Mouse (Mus musculus): Measurements from ENCODE around the gene Fgf2. TPM values are rescaled to one million over a fixed set of nuclear protein-coding genes. Genes with fewer than 3 reads are reported as not detected.
A peak's percentile ranks its signal among the peaks of the same experiment; 100 is the strongest.

Fgf2 gene
- polyA plus RNA-seq, 1 experiment from 2014 or later: 4.1 TPM

DNA sequence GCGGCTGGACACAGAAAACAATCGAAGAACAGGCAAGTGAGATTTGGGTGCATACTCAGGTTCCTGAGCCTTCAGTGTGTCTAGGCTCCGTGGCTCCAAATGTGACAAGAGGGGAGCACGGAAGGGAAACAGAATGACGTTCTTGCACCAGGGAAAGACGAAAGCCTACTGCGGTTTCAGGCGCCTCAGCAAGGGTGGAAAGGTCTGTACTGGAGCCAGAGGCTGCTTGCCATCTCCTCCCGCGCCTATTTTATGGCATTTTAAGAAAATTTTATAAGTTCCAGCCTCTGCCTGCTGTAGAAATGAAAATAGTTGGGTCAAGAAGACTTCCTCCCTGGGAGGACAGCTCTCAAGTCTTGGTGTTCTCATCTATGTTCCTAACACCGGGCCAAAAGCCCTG lies 25.6 kb downstream of the Fgf2 start:
- no peak overlapping the region for H3K4me3 ChIP-seq (ENCODE audit: low read depth, low read length)
- H3K9ac ChIP-seq: no peak overlapping the region
- no peak overlapping the region for H3K4me2 ChIP-seq
- H3K27ac ChIP-seq (ENCODE audit: low read depth): no peak overlapping the region
- no peak for ATAC-seq (ENCODE audit: insufficient read depth)
- no peak for DNase-seq
- WGBS: 81% methylated on average over 11 of the region's 11 CpGs
- no peak for TF ChIP-seq CTCF (IDR thresholded peaks at IDR 0.05; ENCODE audit: low read depth)
- peaks cover 4% of the 10 kb centered on the region; the same call in 1 of the 2 replicates for H3K4me1 ChIP-seq (ENCODE audit: insufficient read depth)
- H3K27me3 ChIP-seq (ENCODE audit: insufficient read depth, low read length): no peaks in the 10 kb centered on the region
- no peaks in the 10 kb centered on the region for H3K36me3 ChIP-seq (ENCODE audit: insufficient read depth)
- H3K9me3 ChIP-seq (ENCODE audit: low read depth, low read length): no peaks in the 10 kb centered on the region

DNA sequence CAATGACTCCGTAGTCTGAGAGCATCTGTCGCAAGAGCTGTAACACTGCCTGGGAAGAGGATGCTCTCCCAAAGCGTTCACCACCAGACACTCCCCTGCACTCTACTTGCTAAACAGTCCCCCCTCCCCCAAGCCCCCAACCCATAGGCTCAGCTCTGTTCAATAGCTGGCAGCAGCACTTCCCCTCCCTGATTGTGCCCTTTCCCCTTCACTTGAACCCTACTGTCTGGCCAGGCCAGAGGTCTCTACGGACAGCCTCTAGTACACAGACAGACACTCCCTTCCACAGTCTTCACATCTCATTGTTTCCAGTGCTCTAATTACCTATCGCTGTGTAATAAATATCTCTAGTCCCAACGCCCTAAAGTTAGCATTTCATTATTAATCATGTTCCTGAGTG lies 29.8 kb downstream of the Fgf2 start:
- no peak overlapping the region for H3K4me3 ChIP-seq (ENCODE audit: low read depth, low read length)
- H3K9ac ChIP-seq: no peak overlapping the region
- H3K36me3 ChIP-seq (ENCODE audit: insufficient read depth): no peaks in the 10 kb centered on the region
- 53% methylated on average over 6 of the region's 6 CpGs for WGBS
- H3K4me2 ChIP-seq: no peak overlapping the region
- peak overlapping the region; percentile 47; the same call in 1 of the 2 replicates for H3K27ac ChIP-seq (ENCODE audit: low read depth)
- peaks cover 16% of the 10 kb centered on the region; the same call in 1 of the 2 replicates for H3K4me1 ChIP-seq (ENCODE audit: insufficient read depth)
- TF ChIP-seq CTCF (IDR thresholded peaks at IDR 0.05; ENCODE audit: low read depth): no peak
- DNase-seq (no peak), ATAC-seq (ENCODE audit: insufficient read depth) (peak; percentile 13; the same call in 1 of the 2 replicates)
- H3K9me3 ChIP-seq (ENCODE audit: low read depth, low read length): no peaks in the 10 kb centered on the region
- no peaks in the 10 kb centered on the region for H3K27me3 ChIP-seq (ENCODE audit: insufficient read depth, low read length)

DNA sequence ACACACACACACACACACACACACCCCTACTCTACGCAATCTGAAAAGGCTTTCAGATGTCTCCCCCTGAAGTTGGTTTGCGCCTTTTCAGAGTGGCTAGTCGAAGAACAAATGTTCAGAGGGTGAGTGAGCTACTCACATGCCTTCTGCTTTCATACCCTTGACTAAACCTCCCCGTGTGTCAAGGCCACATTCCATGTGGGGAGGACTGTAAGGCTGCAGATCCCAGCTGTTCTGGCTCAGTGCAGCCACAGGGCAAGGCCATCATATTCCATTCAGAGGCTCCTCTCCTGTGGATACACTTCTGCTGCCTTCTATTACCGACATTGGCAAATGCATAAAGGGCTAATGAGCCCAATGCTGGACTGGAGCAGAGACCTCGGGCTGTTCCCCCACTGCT lies 30.3 kb downstream of the Fgf2 start:
- H3K4me2 ChIP-seq: no peak overlapping the region
- H3K4me3 ChIP-seq (ENCODE audit: low read depth, low read length): no peak overlapping the region
- peaks cover 16% of the 10 kb centered on the region; the same call in 1 of the 2 replicates for H3K4me1 ChIP-seq (ENCODE audit: insufficient read depth)
- H3K9me3 ChIP-seq (ENCODE audit: low read depth, low read length): no peaks in the 10 kb centered on the region
- H3K36me3 ChIP-seq (ENCODE audit: insufficient read depth): no peaks in the 10 kb centered on the region
- DNase-seq (peak; percentile 83), ATAC-seq (ENCODE audit: insufficient read depth) (peak; percentile 91)
- no peak for TF ChIP-seq CTCF (IDR thresholded peaks at IDR 0.05; ENCODE audit: low read depth)
- no peak overlapping the region for H3K9ac ChIP-seq
- 34% methylated on average over 6 of the region's 6 CpGs for WGBS
- peak overlapping the region; percentile 47; the same call in 1 of the 2 replicates for H3K27ac ChIP-seq (ENCODE audit: low read depth)
- H3K27me3 ChIP-seq (ENCODE audit: insufficient read depth, low read length): no peaks in the 10 kb centered on the region

DNA sequence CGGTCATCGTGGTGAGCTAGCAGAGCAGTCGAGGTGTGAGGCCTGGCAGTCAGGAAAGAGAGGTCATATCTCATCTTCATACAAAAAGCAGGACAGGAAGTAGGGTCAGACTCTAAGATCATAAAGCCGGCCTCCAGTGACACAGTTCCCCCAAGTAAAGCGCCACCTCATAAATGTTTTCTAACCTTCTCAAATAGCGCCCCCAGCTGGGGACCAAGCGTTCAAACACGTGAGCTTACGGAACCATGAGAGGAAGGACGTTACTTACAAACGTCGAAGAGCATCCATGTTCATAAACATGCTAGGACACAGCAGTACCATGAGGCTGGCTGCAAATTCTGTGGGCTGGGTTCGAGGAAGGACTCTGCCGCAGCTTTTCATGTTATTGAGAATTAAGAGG lies 31.1 kb downstream of the Fgf2 start:
- no peak overlapping the region for H3K4me2 ChIP-seq
- peak; percentile 48 for DNase-seq
- H3K27ac ChIP-seq (ENCODE audit: low read depth): peak overlapping the region; percentile 47
- no peaks in the 10 kb centered on the region for H3K27me3 ChIP-seq (ENCODE audit: insufficient read depth, low read length)
- 70% methylated on average over 14 of the region's 14 CpGs for WGBS
- peaks cover 16% of the 10 kb centered on the region; the same call in 1 of the 2 replicates for H3K4me1 ChIP-seq (ENCODE audit: insufficient read depth)
- no peak for ATAC-seq (ENCODE audit: insufficient read depth)
- no peaks in the 10 kb centered on the region for H3K9me3 ChIP-seq (ENCODE audit: low read depth, low read length)
- H3K4me3 ChIP-seq (ENCODE audit: low read depth, low read length): no peak overlapping the region
- H3K9ac ChIP-seq: no peak overlapping the region
- TF ChIP-seq CTCF (IDR thresholded peaks at IDR 0.05; ENCODE audit: low read depth): peak; percentile 30; the same call in 1 of the 2 replicates
- H3K36me3 ChIP-seq (ENCODE audit: insufficient read depth): no peaks in the 10 kb centered on the region

DNA sequence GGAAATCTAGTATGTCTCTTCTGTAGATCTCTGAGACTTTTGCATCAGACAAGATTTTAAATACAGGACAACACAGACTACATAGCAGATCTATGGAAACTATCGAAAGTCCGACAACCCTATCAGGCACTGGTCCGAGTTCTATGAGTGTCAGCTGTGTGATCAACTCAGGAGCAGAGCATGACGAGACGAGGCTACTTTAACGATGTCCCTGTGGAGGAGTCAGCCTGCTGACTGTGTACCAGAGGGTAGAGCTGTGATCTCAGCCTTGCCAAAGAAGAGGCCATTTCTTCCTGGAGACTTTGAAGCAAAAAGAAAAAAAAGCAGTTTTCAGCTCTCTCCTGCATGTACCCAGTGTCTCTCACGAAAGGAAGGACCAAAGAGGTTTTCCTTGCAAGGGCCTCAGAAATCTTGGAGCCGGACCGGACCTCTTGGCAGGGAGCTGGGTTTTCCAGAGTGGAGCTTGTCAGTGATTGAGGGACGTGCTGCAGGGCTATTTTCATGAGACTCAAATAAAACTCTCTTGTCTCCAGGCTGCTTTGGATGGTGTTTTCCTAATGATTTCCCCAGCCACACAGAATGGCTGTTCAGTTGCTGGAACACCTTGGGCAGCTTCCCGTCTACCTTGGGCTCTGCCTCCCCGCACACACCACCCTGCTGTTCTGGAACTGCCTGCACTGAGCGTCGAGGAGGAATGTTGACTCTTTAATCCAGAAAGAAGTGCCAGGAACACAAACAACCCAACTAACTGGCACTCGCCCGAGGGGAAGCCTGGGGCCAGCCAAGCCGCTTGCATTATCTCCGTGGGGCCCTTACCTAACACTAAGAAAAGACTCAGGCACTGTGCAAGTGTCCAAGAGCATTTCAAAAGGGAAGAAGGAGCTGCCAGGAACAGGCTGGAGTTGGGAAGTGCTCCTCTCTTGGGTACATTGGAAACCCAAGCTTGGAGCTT lies 32.1 kb downstream of the Fgf2 start:
- no peaks in the 10 kb centered on the region for H3K9me3 ChIP-seq (ENCODE audit: low read depth, low read length)
- no peaks in the 10 kb centered on the region for H3K36me3 ChIP-seq (ENCODE audit: insufficient read depth)
- H3K4me1 ChIP-seq (ENCODE audit: insufficient read depth): peaks cover 16% of the 10 kb centered on the region; the same call in 1 of the 2 replicates
- peak; percentile 84 for DNase-seq
- no peak overlapping the region for H3K9ac ChIP-seq
- TF ChIP-seq CTCF (IDR thresholded peaks at IDR 0.05; ENCODE audit: low read depth): no peak
- peak overlapping the region; percentile 86 for H3K27ac ChIP-seq (ENCODE audit: low read depth)
- ATAC-seq (ENCODE audit: insufficient read depth): peak; percentile 21
- no peak overlapping the region for H3K4me3 ChIP-seq (ENCODE audit: low read depth, low read length)
- 47% methylated on average over 18 of the region's 18 CpGs for whole genome bisulfite sequencing
- 0 out of 2 replicates have a peak overlapping the region, but pooled peaks have one; percentile 13 for H3K4me2 ChIP-seq
- no peaks in the 10 kb centered on the region for H3K27me3 ChIP-seq (ENCODE audit: insufficient read depth, low read length)

DNA sequence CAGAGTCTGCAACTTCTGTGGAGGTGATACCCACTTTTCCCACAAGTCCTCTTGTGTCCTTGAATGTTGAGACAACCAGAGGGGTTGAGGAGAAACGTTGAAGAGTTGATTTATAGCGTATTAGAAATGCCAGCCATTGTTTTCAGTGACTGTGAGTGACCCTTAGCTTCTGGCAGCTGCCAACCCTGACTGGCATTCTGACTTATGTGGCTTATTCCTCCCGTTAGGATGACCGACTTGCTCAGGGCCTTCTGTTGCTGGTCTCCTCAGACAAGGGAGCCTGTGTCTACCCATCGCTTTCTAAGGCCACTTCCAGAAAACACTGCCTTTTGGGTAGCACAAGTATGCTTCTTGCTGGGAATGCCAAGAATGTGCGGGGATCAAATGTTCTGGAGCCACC lies 33.3 kb downstream of the Fgf2 start:
- Histone ChIP-seq H3K4me1 (ENCODE audit: insufficient read depth) (peaks cover 16% of the 10 kb centered on the region; the same call in 1 of the 2 replicates), H3K27me3 (ENCODE audit: insufficient read depth, low read length) (no peaks in the 10 kb centered on the region), H3K9me3 (ENCODE audit: low read depth, low read length) (no peaks in the 10 kb centered on the region), H3K4me2 (no peak overlapping the region), H3K9ac (no peak overlapping the region), H3K4me3 (ENCODE audit: low read depth, low read length) (no peak overlapping the region), H3K36me3 (ENCODE audit: insufficient read depth) (no peaks in the 10 kb centered on the region), H3K27ac (ENCODE audit: low read depth) (no peak overlapping the region)
- no peak for TF ChIP-seq CTCF (IDR thresholded peaks at IDR 0.05; ENCODE audit: low read depth)
- ATAC-seq (ENCODE audit: insufficient read depth): no peak
- no peak for DNase-seq
- WGBS: 60% methylated on average over 6 of the region's 6 CpGs

DNA sequence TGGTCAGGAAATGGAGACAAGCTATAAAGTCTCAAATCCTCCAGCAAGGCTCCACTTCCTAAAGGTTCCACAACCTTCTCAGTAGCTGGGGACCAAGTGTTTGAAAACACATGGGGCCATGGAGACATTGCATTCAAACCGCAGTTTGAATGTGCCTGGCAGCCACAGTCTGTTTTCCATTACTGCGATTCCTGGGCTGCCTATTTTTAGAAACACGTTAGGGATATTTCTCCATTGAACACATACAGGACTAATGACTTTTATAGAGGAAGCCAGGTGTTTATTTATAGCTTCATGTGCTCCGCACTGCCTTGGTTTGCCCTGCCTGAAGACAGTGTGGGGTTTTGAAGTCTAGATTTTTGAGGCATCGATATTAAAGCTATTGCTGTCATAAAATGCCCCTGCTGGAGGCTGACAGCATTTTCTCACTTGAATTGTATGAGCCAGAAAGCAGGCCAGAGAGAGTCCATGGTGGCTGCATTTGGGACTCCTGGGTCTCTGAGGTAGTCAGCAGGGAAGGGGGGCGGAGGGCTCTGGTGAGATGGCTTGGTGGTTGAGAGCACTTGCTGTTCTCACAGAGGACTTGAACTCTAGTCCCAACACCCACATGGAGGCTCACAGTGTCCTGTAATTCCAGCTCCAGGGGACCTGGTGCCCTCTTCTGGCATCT lies 35.1 kb downstream of the Fgf2 start:
- H3K4me3 ChIP-seq (ENCODE audit: low read depth, low read length): no peak overlapping the region
- no peak overlapping the region for H3K27ac ChIP-seq (ENCODE audit: low read depth)
- H3K9me3 ChIP-seq (ENCODE audit: low read depth, low read length): no peaks in the 10 kb centered on the region
- 68% methylated on average over 6 of the region's 6 CpGs for WGBS
- H3K27me3 ChIP-seq (ENCODE audit: insufficient read depth, low read length): no peaks in the 10 kb centered on the region
- 0 out of 2 replicates have a peak, but pooled peaks cover 13% of the 10 kb centered on the region for H3K4me1 ChIP-seq (ENCODE audit: insufficient read depth)
- ATAC-seq (ENCODE audit: insufficient read depth) (no peak), DNase-seq (no peak)
- H3K4me2 ChIP-seq: no peak overlapping the region
- no peak overlapping the region for H3K9ac ChIP-seq
- H3K36me3 ChIP-seq (ENCODE audit: insufficient read depth): no peaks in the 10 kb centered on the region
- TF ChIP-seq CTCF (IDR thresholded peaks at IDR 0.05; ENCODE audit: low read depth): no peak

Data from lung, embryonic 14.5 days (tissue).